Mouse (Mus musculus) liver, adult (tissue): ENCODE results near the gene Kcnd1.

Experiments
- GATA4 ChIP-seq: IDR thresholded peaks from 2 replicates; pipeline ENCODE4 v1.6.1; 2014; ENCODE audit warnings: mild to moderate bottlenecking, low read length; ENCODE audit not compliant: insufficient replicate concordance

Gene Kcnd1

GRCm38 (mm10) chrX:7821865-7822779, at the start of gene Kcnd1:
Kcnd1 (plus strand) TSS chrX:7822289.
- no peak for TF ChIP-seq GATA4

GRCm38 (mm10) chrX:7772766-7773165, 49.3 kb upstream of the Kcnd1 start:
- TF ChIP-seq GATA4 = no peak

GRCm38 (mm10) chrX:7775501-7776205, 46.4 kb upstream of the Kcnd1 start:
- TF ChIP-seq GATA4 = no peak

- no peak for TF ChIP-seq GATA4
Measured at GRCm38 (mm10) chrX:7776329-7777082, 45.6 kb upstream of the Kcnd1 start.

- no peak for TF ChIP-seq GATA4
Measured at GRCm38 (mm10) chrX:7778450-7779244, 43.4 kb upstream of the Kcnd1 start.

GRCm38 (mm10) chrX:7779294-7779693, 42.8 kb upstream of the Kcnd1 start:
- TF ChIP-seq GATA4 = no peak

GRCm38 (mm10) chrX:7782603-7783092, 39.4 kb upstream of the Kcnd1 start:
- TF ChIP-seq GATA4 = no peak

GRCm38 (mm10) chrX:7789542-7790136, 32.5 kb upstream of the Kcnd1 start, which contains the start of gene Gripap1:
Gripap1 (plus strand) TSS chrX:7789765.
- TF ChIP-seq GATA4 = no peak

- no peak for TF ChIP-seq GATA4
Measured at GRCm38 (mm10) chrX:7790309-7790708, 31.8 kb upstream of the Kcnd1 start.

GRCm38 (mm10) chrX:7793361-7793760, 28.7 kb upstream of the Kcnd1 start:
- TF ChIP-seq GATA4 = no peak

- no peak for TF ChIP-seq GATA4
Measured at GRCm38 (mm10) chrX:7795016-7795415, 27.1 kb upstream of the Kcnd1 start.

GRCm38 (mm10) chrX:7797327-7797726, 24.8 kb upstream of the Kcnd1 start:
- TF ChIP-seq GATA4 = no peak

- no peak for TF ChIP-seq GATA4
Measured at GRCm38 (mm10) chrX:7837146-7837545, 15.1 kb downstream of the Kcnd1 start.

GRCm38 (mm10) chrX:7840842-7841162, 18.7 kb downstream of the Kcnd1 start:
- no peak for TF ChIP-seq GATA4
